Mouse (Mus musculus) neutrophil, adult 5-6 weeks (primary cell): ENCODE data around the gene Kctd18. TPM values are rescaled to one million over a fixed set of nuclear protein-coding genes. Genes with fewer than 3 reads are reported as not detected.

Experiments
- ATAC-seq: fragments of 151-379, 151-347 bp; 2 replicates; pipeline ENCODE4 v1.8.0; 2017; ENCODE audit warnings: mild to moderate bottlenecking, moderate TSS enrichment; ENCODE audit not compliant: insufficient number of reproducible peaks, poor library complexity, low FRiP score, severe bottlenecking; ENCODE audit errors: extremely low read depth
- total RNA-seq: library from RNA; stranded (forward); fragments of 200-1000 nt; gene quantifications from 2 replicates; pipeline ENCODE4 v1.2.3, GENCODE M21; 2017

Gene Kctd18
- total RNA-seq, 1 experiment from 2014 or later: 68.8 TPM

- ATAC-seq: no peak
Measured at GRCm38 (mm10) chr1:57934287-57934686, 84.5 kb downstream of the Kctd18 start.

- no peak for ATAC-seq
Measured at GRCm38 (mm10) chr1:57918567-57918966, 100.2 kb downstream of the Kctd18 start.

- no peak for ATAC-seq
Measured at GRCm38 (mm10) chr1:57917342-57917741, 101.4 kb downstream of the Kctd18 start.

- ATAC-seq: no peak
Measured at GRCm38 (mm10) chr1:57911561-57911960, 107.2 kb downstream of the Kctd18 start.

- no peak for ATAC-seq
Measured at GRCm38 (mm10) chr1:57906312-57906711, 112.4 kb downstream of the Kctd18 start.

GRCm38 (mm10) chr1:57905912-57906311 lies 112.8 kb downstream of the Kctd18 start:
- no peak for ATAC-seq

Other genes starting within 250 kb of the Kctd18 start
- 0.25 and 5.2 TPM in 2 replicates for gene Spats2l, start 244.8 kb downstream of the Kctd18 start, total RNA-seq
- gene Sgo2a, start 23.0 kb downstream of the Kctd18 start, total RNA-seq: 0.93 and 0.98 TPM in 2 replicates
- gene Aox1, start 11.0 kb upstream of the Kctd18 start, total RNA-seq: 0.23 TPM in 1 of 2 replicates, not detected in the other
- 0.61 TPM in 1 of 2 replicates, not detected in the other for gene Aox3, start 94.2 kb upstream of the Kctd18 start, total RNA-seq
- gene Aox4, start 191.4 kb upstream of the Kctd18 start, total RNA-seq: not detected in 2 replicates